Mouse (Mus musculus) common myeloid progenitor, adult 5-6 weeks (primary cell): ENCODE measurements at regions not wholly inside any gene's neighbourhood (a gene's known extent, or its start where the extent isn't known, plus 50 kb on each side); places are given as distances from the start of the nearest gene placed in this dataset.

Experiments used
- ATAC-seq: replicated peaks from 2 replicates; pipeline ENCODE4 v1.8.0; 2016; ENCODE audit warnings: low read depth, mild to moderate bottlenecking, moderate TSS enrichment, inconsistent platforms; ENCODE audit not compliant: poor library complexity, severe bottlenecking

GRCm38 (mm10) chr8:74639276-74639675 lies 233.7 kb upstream of the Isx start:
- ATAC-seq, result 0 out of 2 replicates have a peak, but pooled peaks have one; percentile 42

DNA sequence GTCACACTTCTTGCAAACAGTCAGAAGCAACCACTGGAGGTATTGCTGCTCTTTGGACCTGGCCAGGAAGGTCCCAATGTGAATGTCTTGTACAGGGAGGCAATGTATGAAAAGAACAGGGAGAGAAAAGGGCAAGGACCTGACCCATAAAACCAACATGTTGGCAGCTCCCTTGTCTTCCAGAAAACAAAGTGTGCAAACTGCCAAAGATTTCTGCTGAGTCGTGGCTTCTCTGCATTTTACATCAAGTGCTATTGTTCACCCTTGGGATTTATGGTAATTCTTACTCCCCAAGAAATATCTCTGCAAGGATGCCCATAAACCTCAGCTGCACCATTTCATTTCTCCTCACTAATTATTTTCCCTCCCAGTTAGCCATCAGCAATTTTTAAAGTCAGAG lies 232.3 kb upstream of the Isx start:
- no peak for ATAC-seq

DNA sequence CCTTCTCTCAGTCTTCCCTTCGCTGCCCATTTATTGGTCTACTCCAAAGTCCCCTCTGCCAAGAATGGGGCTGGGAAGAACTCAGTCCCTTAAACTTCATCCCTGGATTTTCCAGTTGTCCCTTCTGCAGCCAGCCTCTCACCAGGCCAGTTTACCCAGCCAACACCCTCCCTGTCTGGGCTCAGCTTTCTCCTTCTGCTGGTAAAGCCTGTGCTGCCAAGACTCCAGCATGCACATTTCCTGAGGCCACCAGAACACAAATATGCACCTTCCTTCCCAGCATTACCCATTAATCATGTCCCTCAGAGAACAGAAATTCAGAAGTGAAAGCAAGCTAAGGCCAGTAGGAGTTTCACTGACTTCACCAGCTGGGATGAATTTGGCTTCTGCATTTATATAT lies 213.0 kb upstream of the Isx start:
- no peak for ATAC-seq

GRCm38 (mm10) chr8:74688342-74688741 lies 184.6 kb upstream of the Isx start:
- no peak for ATAC-seq

GRCm38 (mm10) chr8:74696001-74696400 lies 177.0 kb upstream of the Isx start:
- no peak for ATAC-seq

DNA sequence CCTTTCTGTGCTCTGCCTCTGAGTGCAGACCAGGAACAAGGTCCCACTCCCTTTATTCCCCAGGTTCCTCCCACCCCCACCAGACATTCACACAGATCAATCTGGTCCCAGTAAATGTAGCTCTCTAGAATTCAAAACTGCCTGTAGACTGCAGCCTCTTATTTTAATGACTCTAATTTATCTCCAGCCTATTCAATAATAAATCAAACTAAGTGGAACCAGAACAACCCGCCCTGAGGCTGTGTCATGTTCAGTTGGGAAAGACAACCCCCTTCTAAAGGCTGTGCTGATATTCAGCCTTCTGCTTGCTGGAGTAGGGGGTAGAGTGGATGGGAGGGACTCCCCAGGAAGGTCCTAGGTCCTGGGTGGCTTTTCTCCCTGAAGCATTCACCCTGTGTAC lies 175.7 kb upstream of the Isx start:
- no peak for ATAC-seq

- ATAC-seq, result no peak
Observed at GRCm38 (mm10) chr8:74712617-74713016, 160.4 kb upstream of the Isx start.

- no peak for ATAC-seq
Observed at GRCm38 (mm10) chr8:74716030-74716429, 156.9 kb upstream of the Isx start.

DNA sequence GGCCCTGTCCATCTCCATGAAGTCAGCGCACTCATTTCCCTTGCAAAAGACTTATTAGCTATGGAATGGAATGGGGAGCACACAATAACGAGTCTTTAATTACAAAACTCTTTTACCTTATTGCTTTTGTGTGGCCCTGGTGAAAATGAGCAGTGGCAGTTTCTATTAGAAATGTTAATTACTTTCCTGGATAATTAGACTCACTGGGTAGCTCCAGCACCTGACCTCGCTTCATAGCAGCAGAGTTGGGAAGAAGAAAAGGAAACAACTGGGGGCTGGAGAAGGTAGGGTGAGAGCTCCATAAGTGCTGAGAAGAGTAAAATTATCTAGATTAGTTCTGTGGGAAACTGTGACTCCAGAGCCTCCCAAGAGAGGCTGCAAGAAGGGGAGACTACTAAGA lies 108.2 kb upstream of the Isx start:
- ATAC-seq, result no peak

- ATAC-seq, result no peak
Observed at GRCm38 (mm10) chr8:74775549-74775948, 97.4 kb upstream of the Isx start.

GRCm38 (mm10) chr8:74781087-74781486 lies 91.9 kb upstream of the Isx start:
- no peak for ATAC-seq

- no peak for ATAC-seq
Observed at GRCm38 (mm10) chr8:74808685-74809084, 64.3 kb upstream of the Isx start.

DNA sequence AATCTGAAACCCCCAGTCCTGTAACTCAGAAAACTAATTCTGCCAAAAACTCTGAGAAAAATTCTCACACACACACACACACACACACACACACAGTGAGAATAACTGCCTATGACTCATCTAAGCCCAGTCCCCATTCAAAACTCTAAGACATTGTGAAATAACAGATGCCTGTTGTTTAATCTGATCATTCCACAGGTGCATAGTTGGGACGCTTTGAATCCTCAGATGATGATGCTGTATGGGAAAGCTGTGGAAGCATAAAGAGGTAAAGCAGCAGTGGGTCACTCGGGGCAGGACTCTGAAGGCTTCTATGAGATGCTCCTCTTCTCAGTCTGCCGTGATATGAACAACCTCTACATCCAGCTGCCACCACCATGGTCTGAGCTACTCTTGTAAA lies 62.9 kb upstream of the Isx start:
- no peak for ATAC-seq

DNA sequence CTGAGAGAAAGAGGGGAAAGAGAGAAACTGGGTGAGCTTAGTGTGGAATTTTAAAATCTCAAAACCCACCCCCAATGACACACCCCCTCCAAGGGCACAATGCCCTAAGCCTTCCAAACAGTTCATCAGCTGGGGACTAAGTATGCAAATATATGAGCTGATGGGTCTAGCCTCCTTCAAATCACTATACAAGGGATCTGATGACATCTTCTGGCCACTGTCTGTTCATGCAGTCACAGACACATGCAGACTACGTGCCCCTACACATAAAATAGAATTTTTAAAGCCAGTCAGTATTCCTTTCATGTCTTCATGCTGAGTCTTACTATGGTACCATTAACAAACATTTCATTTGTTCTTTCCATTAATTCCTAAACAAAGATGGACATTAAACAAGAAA lies 54.5 kb upstream of the Isx start:
- ATAC-seq, result no peak

DNA sequence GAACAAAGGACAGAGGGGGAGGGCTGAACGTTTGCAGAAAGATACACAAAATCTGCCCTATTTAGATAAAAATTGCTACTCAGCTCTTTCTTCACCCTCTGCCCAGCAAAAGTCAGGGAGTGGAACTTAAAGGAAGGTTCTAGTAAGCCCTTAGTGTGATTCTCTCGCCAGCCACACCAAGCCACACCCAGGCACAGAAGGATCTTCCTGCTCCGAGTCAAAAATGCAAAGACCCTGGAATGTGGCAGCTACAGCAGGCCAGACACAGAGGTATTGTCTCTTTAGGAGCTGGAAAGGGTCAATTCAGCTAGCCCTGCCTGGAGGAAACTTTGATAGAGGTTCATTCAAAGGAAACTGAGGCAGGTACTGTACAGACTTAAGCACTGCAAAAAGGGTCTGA lies 52.3 kb upstream of the Isx start:
- no peak for ATAC-seq

DNA sequence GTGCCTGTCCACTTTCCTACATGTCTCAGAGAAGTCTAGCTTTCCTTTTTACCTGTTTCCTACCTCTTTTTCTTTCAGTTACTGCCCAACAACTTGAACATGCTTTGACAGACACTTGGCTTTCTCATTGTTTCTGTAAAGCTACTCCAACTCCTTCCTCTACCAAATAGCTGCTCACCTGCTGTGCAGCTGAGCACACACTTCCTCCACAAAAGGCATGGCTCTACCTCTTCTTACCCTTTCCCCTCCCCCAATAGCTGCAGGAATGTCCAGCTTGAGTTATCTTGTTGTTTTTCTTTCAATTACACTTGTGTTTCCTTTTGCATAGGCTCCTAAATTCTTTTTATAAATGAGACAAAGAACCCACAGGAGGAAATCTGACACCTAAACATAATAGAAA lies 50.7 kb upstream of the Isx start:
- no peak for ATAC-seq
